Mouse (Mus musculus) lung, embryonic 14.5 days (tissue): ENCODE measurements around the gene Nab1. TPM values are rescaled to one million over a fixed set of nuclear protein-coding genes. Genes with fewer than 3 reads are reported as not detected.

ENCODE experiments used
- ATAC-seq: fragments of 200-750 bp; cut with Nextera tagmentation; 2 replicates; pipeline ENCODE4 v1.8.0; 2017; ENCODE audit warnings: mild to moderate bottlenecking, moderate TSS enrichment, moderate library complexity; ENCODE audit not compliant: insufficient read depth
- DNase-seq: peaks from one replicate; pipeline ENCODE4 v3.0.0-alpha.2; 2015
- H3K27ac ChIP-seq: fragments of 300-500 bp; sonication (generic); 2 replicates; pipeline ENCODE4 v1.5.1; 2014; ENCODE audit warnings: low read depth, mild to moderate bottlenecking, moderate library complexity
- H3K27me3 ChIP-seq: fragments of 300-500 bp; sonication (generic); 2 replicates; pipeline ENCODE4 v1.6.1; 2014; ENCODE audit warnings: low read length, control low read depth; ENCODE audit not compliant: insufficient read depth
- H3K36me3 ChIP-seq: fragments of 300-500 bp; sonication (generic); 2 replicates; pipeline ENCODE4 v1.6.1; 2014; ENCODE audit warnings: control low read depth; ENCODE audit not compliant: insufficient read depth
- H3K4me1 ChIP-seq: fragments of 300-500 bp; sonication (generic); 2 replicates; pipeline ENCODE4 v1.6.1; 2014; ENCODE audit warnings: antibody characterized with exemption, control low read depth; ENCODE audit not compliant: insufficient read depth
- H3K4me2 ChIP-seq: fragments of 300-500 bp; sonication (generic); 2 replicates; pipeline ENCODE4 v1.6.1; 2014; ENCODE audit warnings: mild to moderate bottlenecking
- H3K4me3 ChIP-seq: fragments of 300-500 bp; sonication (generic); 2 replicates; pipeline ENCODE4 v1.5.1; 2014; ENCODE audit warnings: low read depth, low read length
- H3K9ac ChIP-seq: fragments of 300-500 bp; sonication (generic); 2 replicates; pipeline ENCODE4 v1.6.1; 2014
- H3K9me3 ChIP-seq: fragments of 300-500 bp; sonication (generic); 2 replicates; pipeline ENCODE4 v1.6.1; 2016; ENCODE audit warnings: low read depth, low read length, control low read depth
- CTCF ChIP-seq: IDR thresholded peaks from 2 replicates; pipeline ENCODE4 v1.5.1; 2016; ENCODE audit warnings: antibody characterized with exemption, low read depth
- WGBS: fragments of 180-500 bp; shearing (Covaris S2); extraction: QIAGEN DNeasy Blood & Tissue Kit; methylation state at CpG from one replicate; pipeline ENCODE4 v1.1.7; 2014; 5-methylcytosine and 5-hydroxymethylcytosine counted together
- polyA plus RNA-seq: library from polyadenylated mRNA; unstranded; fragments of >200 nt; fragmentation: Nextera tagmentation; extraction: Ambion mirVana; gene quantifications from 2 replicates; pipeline ENCODE4 v1.2.1, GENCODE M21; 2014

Gene Nab1
- polyA plus RNA-seq, 1 experiment from 2014 or later = 25.7 TPM

GRCm38 (mm10) chr1:52524663-52525062 lies 24.2 kb upstream of the Nab1 start:
- no peaks in the 10 kb centered on the region for H3K27me3 ChIP-seq
- no peaks in the 10 kb centered on the region for H3K4me1 ChIP-seq
- H3K4me3 ChIP-seq = no peak overlapping the region
- H3K27ac ChIP-seq = no peak overlapping the region
- 73% methylated on average over 5 of the region's 5 CpGs for WGBS
- no peak overlapping the region for H3K4me2 ChIP-seq
- no peak for TF ChIP-seq CTCF
- DNase-seq = no peak
- no peak for ATAC-seq
- no peaks in the 10 kb centered on the region for H3K9me3 ChIP-seq
- no peak overlapping the region for H3K9ac ChIP-seq
- no peaks in the 10 kb centered on the region for H3K36me3 ChIP-seq

- Histone ChIP-seq H3K9ac (no peak overlapping the region), H3K4me1 (no peaks in the 10 kb centered on the region), H3K27ac (no peak overlapping the region), H3K9me3 (no peaks in the 10 kb centered on the region), H3K4me3 (no peak overlapping the region), H3K4me2 (no peak overlapping the region), H3K36me3 (no peaks in the 10 kb centered on the region), H3K27me3 (no peaks in the 10 kb centered on the region)
- no peak for TF ChIP-seq CTCF
- ATAC-seq (no peak), DNase-seq (peak; percentile 19)
- WGBS = 47% methylated on average over 7 of the region's 7 CpGs
Observed at GRCm38 (mm10) chr1:52524150-52524549, 23.7 kb upstream of the Nab1 start.

- ATAC-seq = no peak; the same call in 1 of the 2 replicates
- no peak overlapping the region for H3K4me2 ChIP-seq
Observed at GRCm38 (mm10) chr1:52521436-52521993, 21.0 kb upstream of the Nab1 start.

GRCm38 (mm10) chr1:52520131-52520530 lies 19.7 kb upstream of the Nab1 start:
- no peak overlapping the region for H3K4me3 ChIP-seq
- H3K27ac ChIP-seq = no peak overlapping the region
- 0 out of 2 replicates have a peak, but pooled peaks have one; percentile 47 for ATAC-seq

More at GRCm38 (mm10) chr1:52521436-52521993, 21.0 kb upstream of the Nab1 start:
- no peak for TF ChIP-seq CTCF
- no peaks in the 10 kb centered on the region for H3K27me3 ChIP-seq
- no peaks in the 10 kb centered on the region for H3K36me3 ChIP-seq
- no peaks in the 10 kb centered on the region for H3K4me1 ChIP-seq
- 61% methylated on average over 8 of the region's 8 CpGs for whole genome bisulfite sequencing
- DNase-seq = no peak
- no peak overlapping the region for H3K27ac ChIP-seq
- H3K4me3 ChIP-seq = no peak overlapping the region
- no peaks in the 10 kb centered on the region for H3K9me3 ChIP-seq
- H3K9ac ChIP-seq = no peak overlapping the region

GRCm38 (mm10) chr1:52515249-52515648 lies 14.8 kb upstream of the Nab1 start:
- no peaks in the 10 kb centered on the region for H3K9me3 ChIP-seq
- 77% methylated on average over 3 of the region's 3 CpGs for WGBS
- H3K27ac ChIP-seq = no peak overlapping the region
- H3K36me3 ChIP-seq = no peaks in the 10 kb centered on the region
- no peak overlapping the region for H3K4me2 ChIP-seq
- no peaks in the 10 kb centered on the region for H3K27me3 ChIP-seq
- TF ChIP-seq CTCF = no peak
- no peak for DNase-seq
- ATAC-seq = no peak
- H3K4me1 ChIP-seq = no peaks in the 10 kb centered on the region
- H3K4me3 ChIP-seq = no peak overlapping the region
- no peak overlapping the region for H3K9ac ChIP-seq

More at GRCm38 (mm10) chr1:52520131-52520530, 19.7 kb upstream of the Nab1 start:
- peak; percentile 23 for DNase-seq
- H3K4me2 ChIP-seq = no peak overlapping the region
- H3K27me3 ChIP-seq = no peaks in the 10 kb centered on the region
- H3K4me1 ChIP-seq = no peaks in the 10 kb centered on the region
- no peaks in the 10 kb centered on the region for H3K9me3 ChIP-seq
- H3K36me3 ChIP-seq = no peaks in the 10 kb centered on the region
- WGBS = 53% methylated on average over 7 of the region's 7 CpGs
- no peak for TF ChIP-seq CTCF
- no peak overlapping the region for H3K9ac ChIP-seq

GRCm38 (mm10) chr1:52511788-52512425 lies 11.4 kb upstream of the Nab1 start:
- no peak overlapping the region for H3K4me2 ChIP-seq
- no peaks in the 10 kb centered on the region for H3K9me3 ChIP-seq
- no peak overlapping the region for H3K9ac ChIP-seq
- WGBS = 88% methylated on average over 1 of the region's 1 CpGs
- TF ChIP-seq CTCF = no peak
- H3K27me3 ChIP-seq = no peaks in the 10 kb centered on the region
- no peak overlapping the region for H3K27ac ChIP-seq
- no peaks in the 10 kb centered on the region for H3K36me3 ChIP-seq
- DNase-seq (no peak), ATAC-seq (no peak)
- H3K4me3 ChIP-seq = no peak overlapping the region
- H3K4me1 ChIP-seq = no peaks in the 10 kb centered on the region

GRCm38 (mm10) chr1:52506211-52506610 lies 5.7 kb upstream of the Nab1 start:
- 46% methylated on average over 1 of the region's 1 CpGs for WGBS
- Histone ChIP-seq H3K4me2 (no peak overlapping the region), H3K27ac (no peak overlapping the region), H3K36me3 (no peaks in the 10 kb centered on the region), H3K4me1 (no peaks in the 10 kb centered on the region; the same call in 1 of the 2 replicates), H3K9ac (no peak overlapping the region), H3K9me3 (no peaks in the 10 kb centered on the region), H3K4me3 (no peak overlapping the region), H3K27me3 (no peaks in the 10 kb centered on the region)
- no peak for DNase-seq
- no peak for ATAC-seq
- no peak for TF ChIP-seq CTCF
